Mouse (Mus musculus) forebrain, postnatal 0 days (tissue): ENCODE results near the gene Slc25a11. TPM values are rescaled to one million over a fixed set of nuclear protein-coding genes. Genes with fewer than 3 reads are reported as not detected.

Experiments
- ATAC-seq: fragments of 200-750 bp; cut with Nextera tagmentation; 2 replicates; pipeline ENCODE4 v1.8.0; 2017; ENCODE audit warnings: mild to moderate bottlenecking, moderate library complexity
- DNase-seq: peaks from one replicate; pipeline ENCODE4 v3.0.0-alpha.2; 2015
- H3K27ac ChIP-seq: fragments of 300-500 bp; sonication (generic); 2 replicates; pipeline ENCODE4 v1.5.1; 2014; ENCODE audit warnings: low read depth, mild to moderate bottlenecking, antibody characterized with exemption, low read length, moderate library complexity, mixed read lengths
- H3K27me3 ChIP-seq: fragments of 300-500 bp; sonication (generic); 2 replicates; pipeline ENCODE4 v1.6.1; 2014; ENCODE audit warnings: mild to moderate bottlenecking, low read length, mixed read lengths; ENCODE audit not compliant: insufficient read depth
- H3K36me3 ChIP-seq: fragments of 300-500 bp; sonication (generic); 2 replicates; pipeline ENCODE4 v1.6.1; 2014; ENCODE audit warnings: mild to moderate bottlenecking, moderate library complexity; ENCODE audit not compliant: insufficient read depth
- H3K4me1 ChIP-seq: fragments of 300-500 bp; sonication (generic); 2 replicates; pipeline ENCODE4 v1.6.1; 2014; ENCODE audit warnings: antibody characterized with exemption; ENCODE audit not compliant: insufficient read depth
- H3K4me2 ChIP-seq: fragments of 300-500 bp; sonication (generic); 2 replicates; pipeline ENCODE4 v1.6.1; 2014; ENCODE audit warnings: low read depth, mild to moderate bottlenecking, moderate library complexity
- H3K4me3 ChIP-seq: fragments of 300-500 bp; sonication (generic); 2 replicates; pipeline ENCODE4 v1.5.1; 2014; ENCODE audit warnings: low read depth, low read length, mixed read lengths
- H3K9ac ChIP-seq: fragments of 300-500 bp; sonication (generic); 2 replicates; pipeline ENCODE4 v1.6.1; 2014; ENCODE audit warnings: mild to moderate bottlenecking
- H3K9me3 ChIP-seq: fragments of 300-500 bp; sonication (generic); 2 replicates; pipeline ENCODE4 v1.6.1; 2016; ENCODE audit warnings: low read length
- CTCF ChIP-seq: sonication (generic); IDR thresholded peaks from 2 replicates; pipeline ENCODE4 v1.5.1; 2016; ENCODE audit warnings: antibody characterized with exemption, control low read depth, low read depth
- WGBS: fragments of 180-500 bp; shearing (Covaris S2); extraction: QIAGEN DNeasy Blood & Tissue Kit; methylation state at CpG from one replicate; pipeline ENCODE4 v1.1.7; 2014; 5-methylcytosine and 5-hydroxymethylcytosine counted together
- polyA plus RNA-seq: library from polyadenylated mRNA; unstranded; fragments of >200 nt; fragmentation: Nextera tagmentation; extraction: Ambion mirVana; gene quantifications from 2 replicates; pipeline ENCODE4 v1.2.1, GENCODE M21; 2015
- total RNA-seq: library from RNA; depleted of rRNA; stranded (reverse); fragments of >200 nt; gene quantifications from 2 replicates; pipeline ENCODE4 v1.2.3, GENCODE M21; 2014

The Slc25a11 gene
- total and polyA plus RNA-seq, 2 experiments from 2014 or later = 134 to 160 TPM

GRCm38 (mm10) chr11:70635601-70636000, 11.7 kb downstream of the Slc25a11 start:
- ATAC-seq (no peak), DNase-seq (no peak)
- no peak overlapping the region for H3K9ac ChIP-seq
- no peak overlapping the region for H3K4me3 ChIP-seq
- no peaks in the 10 kb centered on the region for H3K9me3 ChIP-seq
- no peak overlapping the region for H3K4me2 ChIP-seq
- H3K27me3 ChIP-seq = no peaks in the 10 kb centered on the region
- 78% methylated on average over 4 of the region's 4 CpGs for WGBS
- H3K27ac ChIP-seq = no peak overlapping the region
- TF ChIP-seq CTCF = no peak
- no peaks in the 10 kb centered on the region for H3K36me3 ChIP-seq
- no peaks in the 10 kb centered on the region for H3K4me1 ChIP-seq

GRCm38 (mm10) chr11:70630129-70630528, 17.1 kb downstream of the Slc25a11 start:
- Histone ChIP-seq H3K4me2 (no peak overlapping the region), H3K4me1 (no peaks in the 10 kb centered on the region), H3K27ac (no peak overlapping the region), H3K4me3 (no peak overlapping the region), H3K9me3 (no peaks in the 10 kb centered on the region), H3K36me3 (no peaks in the 10 kb centered on the region), H3K27me3 (no peaks in the 10 kb centered on the region), H3K9ac (no peak overlapping the region)
- ATAC-seq (no peak), DNase-seq (no peak)
- TF ChIP-seq CTCF = no peak
- 79% methylated on average over 7 of the region's 7 CpGs for WGBS

GRCm38 (mm10) chr11:70629557-70629956, 17.7 kb downstream of the Slc25a11 start:
- no peak overlapping the region for H3K4me3 ChIP-seq
- H3K4me2 ChIP-seq = no peak overlapping the region
- WGBS = 49% methylated on average over 5 of the region's 5 CpGs
- ATAC-seq (no peak), DNase-seq (no peak)
- H3K27me3 ChIP-seq = no peaks in the 10 kb centered on the region
- no peak overlapping the region for H3K27ac ChIP-seq
- H3K36me3 ChIP-seq = no peaks in the 10 kb centered on the region
- H3K9ac ChIP-seq = no peak overlapping the region
- 0 out of 2 replicates have a peak, but pooled peaks have one; percentile 23 for TF ChIP-seq CTCF
- no peaks in the 10 kb centered on the region for H3K4me1 ChIP-seq
- no peaks in the 10 kb centered on the region for H3K9me3 ChIP-seq

GRCm38 (mm10) chr11:70628431-70628830, 18.8 kb downstream of the Slc25a11 start:
- Histone ChIP-seq H3K9me3 (no peaks in the 10 kb centered on the region), H3K27me3 (no peaks in the 10 kb centered on the region), H3K4me1 (no peaks in the 10 kb centered on the region), H3K9ac (no peak overlapping the region), H3K4me3 (no peak overlapping the region), H3K4me2 (no peak overlapping the region), H3K27ac (no peak overlapping the region), H3K36me3 (no peaks in the 10 kb centered on the region)
- WGBS = 84% methylated on average over 2 of the region's 2 CpGs
- TF ChIP-seq CTCF = no peak
- ATAC-seq (no peak), DNase-seq (no peak)

- DNase-seq (no peak), ATAC-seq (no peak)
- no peaks in the 10 kb centered on the region for H3K36me3 ChIP-seq
- no peaks in the 10 kb centered on the region for H3K4me1 ChIP-seq
- H3K4me3 ChIP-seq = no peak overlapping the region
- H3K9ac ChIP-seq = no peak overlapping the region
- no peak overlapping the region for H3K4me2 ChIP-seq
- no peak for TF ChIP-seq CTCF
- WGBS = 73% methylated on average over 4 of the region's 4 CpGs
- no peaks in the 10 kb centered on the region for H3K27me3 ChIP-seq
- no peak overlapping the region for H3K27ac ChIP-seq
- no peaks in the 10 kb centered on the region for H3K9me3 ChIP-seq
Measured at GRCm38 (mm10) chr11:70626877-70627276, 20.4 kb downstream of the Slc25a11 start.

- DNase-seq (peak; percentile 47), ATAC-seq (no peak)
- 44% methylated on average over 4 of the region's 4 CpGs for WGBS
- H3K4me2 ChIP-seq = no peak overlapping the region
- no peaks in the 10 kb centered on the region for H3K9me3 ChIP-seq
- peak; percentile 71 for TF ChIP-seq CTCF
- no peaks in the 10 kb centered on the region for H3K36me3 ChIP-seq
- H3K4me3 ChIP-seq = no peak overlapping the region
- H3K9ac ChIP-seq = no peak overlapping the region
- no peaks in the 10 kb centered on the region for H3K4me1 ChIP-seq
- H3K27me3 ChIP-seq = no peaks in the 10 kb centered on the region
- H3K27ac ChIP-seq = no peak overlapping the region
Measured at GRCm38 (mm10) chr11:70625473-70625872, 21.8 kb downstream of the Slc25a11 start.

- 78% methylated on average over 10 of the region's 10 CpGs for WGBS
- no peak overlapping the region for H3K9ac ChIP-seq
- no peak overlapping the region for H3K4me2 ChIP-seq
- no peaks in the 10 kb centered on the region for H3K27me3 ChIP-seq
- H3K9me3 ChIP-seq = no peaks in the 10 kb centered on the region
- H3K4me1 ChIP-seq = no peaks in the 10 kb centered on the region
- H3K27ac ChIP-seq = no peak overlapping the region
- peak; percentile 37; the same call in 1 of the 2 replicates for TF ChIP-seq CTCF
- H3K4me3 ChIP-seq = no peak overlapping the region
- H3K36me3 ChIP-seq = no peaks in the 10 kb centered on the region
- no peak for ATAC-seq
- no peak for DNase-seq
Measured at GRCm38 (mm10) chr11:70623053-70623742, 24.1 kb downstream of the Slc25a11 start.
